Mouse (Mus musculus) embryonic facial prominence, embryonic 13.5 days (tissue): ENCODE measurements around the gene Ankmy2. TPM values are rescaled to one million over a fixed set of nuclear protein-coding genes. Genes with fewer than 3 reads are reported as not detected.

Experiments used
- ATAC-seq: fragments of 200-750 bp; cut with Nextera tagmentation; 2 replicates; pipeline ENCODE4 v1.8.0; 2017; ENCODE audit warnings: low read depth; ENCODE audit not compliant: insufficient number of reproducible peaks, insufficient read depth, low FRiP score, low TSS enrichment
- H3K27ac ChIP-seq: fragments of 300-500 bp; sonication (generic); 2 replicates; pipeline ENCODE4 v1.5.1; 2015; ENCODE audit warnings: moderate library complexity, mild to moderate bottlenecking, inconsistent platforms
- H3K27me3 ChIP-seq: fragments of 300-500 bp; sonication (generic); 2 replicates; pipeline ENCODE4 v1.6.1; 2015; ENCODE audit warnings: mild to moderate bottlenecking, inconsistent platforms
- H3K36me3 ChIP-seq: fragments of 300-500 bp; sonication (generic); 2 replicates; pipeline ENCODE4 v1.6.1; 2015; ENCODE audit warnings: mild to moderate bottlenecking, inconsistent platforms
- H3K4me1 ChIP-seq: fragments of 300-500 bp; sonication (generic); 2 replicates; pipeline ENCODE4 v1.6.1; 2015; ENCODE audit warnings: inconsistent platforms
- H3K4me2 ChIP-seq: fragments of 300-500 bp; sonication (generic); 2 replicates; pipeline ENCODE4 v1.6.1; 2015; ENCODE audit warnings: moderate library complexity, mild to moderate bottlenecking, inconsistent platforms
- H3K4me3 ChIP-seq: fragments of 300-500 bp; sonication (generic); 2 replicates; pipeline ENCODE4 v1.5.1; 2015; ENCODE audit warnings: mild to moderate bottlenecking, inconsistent platforms
- H3K9ac ChIP-seq: fragments of 300-500 bp; sonication (generic); 2 replicates; pipeline ENCODE4 v1.6.1; 2015; ENCODE audit warnings: mild to moderate bottlenecking, inconsistent platforms
- H3K9me3 ChIP-seq: fragments of 300-500 bp; sonication (generic); 2 replicates; pipeline ENCODE4 v1.6.1; 2016; ENCODE audit warnings: inconsistent platforms
- WGBS: fragments of 180-500 bp; shearing (Covaris S2); methylation state at CpG from one replicate; pipeline ENCODE4 v1.1.7; 2015; ENCODE audit warnings: mixed read lengths; 5-methylcytosine and 5-hydroxymethylcytosine counted together
- polyA plus RNA-seq: library from polyadenylated mRNA; unstranded; fragments of >200 nt; fragmentation: Nextera tagmentation; extraction: Ambion mirVana; gene quantifications from 2 replicates; pipeline ENCODE4 v1.2.1, GENCODE M21; 2015

Gene Ankmy2
- 40.4 and 45.4 TPM in 2 replicates for polyA plus RNA-seq

- Histone ChIP-seq H3K9me3 (no peaks in the 10 kb centered on the region), H3K27me3 (no peaks in the 10 kb centered on the region), H3K4me2 (peak within 1 kb of the TSS; percentile 80), H3K9ac (peak within 1 kb of the TSS; percentile 89), H3K4me3 (peak within 1 kb of the TSS; percentile 92), H3K36me3 (0 out of 2 replicates have a peak, but pooled peaks cover 3% of the 10 kb centered on the region), H3K4me1 (peaks cover 28% of the 10 kb centered on the region), H3K27ac (peak within 1 kb of the TSS; percentile 93)
- ATAC-seq = peak; percentile 97
- WGBS = under 1% methylated on average over 42 of the region's 42 CpGs
Measured at GRCm38 (mm10) chr12:36156637-36157303, at the start of gene Ankmy2. Gene Ankmy2 (plus strand): TSS chr12:36157114.

DNA sequence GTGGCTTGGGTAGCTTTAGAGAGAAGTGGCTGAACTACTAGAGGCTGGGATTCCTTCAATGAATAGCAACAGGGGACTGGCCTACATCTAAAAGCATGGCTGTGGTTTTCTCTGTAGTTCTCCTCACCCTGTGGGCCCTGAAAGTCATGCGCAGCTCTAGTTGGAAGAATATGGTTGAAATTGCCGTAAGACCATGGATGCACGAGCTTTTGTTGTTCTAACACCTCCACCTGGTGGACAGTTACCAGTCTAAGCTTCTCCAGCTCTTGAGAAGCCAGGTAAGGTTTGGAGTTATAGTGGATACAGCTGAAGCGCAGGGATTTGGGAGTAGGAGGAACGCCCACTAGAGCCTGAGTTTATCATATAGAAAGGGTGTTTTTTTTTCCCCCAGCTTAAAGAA lies 48.5 kb upstream of the Ankmy2 start:
- WGBS = 97% methylated on average over 5 of the region's 5 CpGs
- Histone ChIP-seq H3K27me3 (no peaks in the 10 kb centered on the region), H3K4me2 (no peak overlapping the region), H3K36me3 (peaks cover 75% of the 10 kb centered on the region), H3K9me3 (no peaks in the 10 kb centered on the region), H3K27ac (no peak overlapping the region), H3K9ac (no peak overlapping the region), H3K4me3 (no peak overlapping the region), H3K4me1 (peaks cover 7% of the 10 kb centered on the region; the same call in 1 of the 2 replicates)
- no peak for ATAC-seq

DNA sequence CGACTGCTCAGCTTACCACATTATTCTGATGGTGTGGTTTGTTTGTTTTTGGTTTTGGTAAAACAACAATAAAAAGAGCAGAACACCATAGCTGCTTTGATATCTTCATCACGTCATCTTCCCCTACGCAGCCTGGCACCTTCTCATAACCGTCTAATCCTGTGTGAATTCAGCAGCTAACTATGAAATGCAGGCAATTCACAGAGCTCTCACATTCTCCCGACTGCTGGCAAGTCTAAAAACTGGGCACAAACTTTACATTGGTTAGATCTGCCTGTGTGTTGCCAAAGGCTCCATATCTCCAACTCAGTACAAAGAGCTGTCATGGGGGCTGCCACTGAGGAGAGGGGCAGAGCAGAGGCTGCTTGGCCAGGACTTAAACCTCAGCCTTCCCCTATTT lies 46.5 kb upstream of the Ankmy2 start:
- Histone ChIP-seq H3K9ac (no peak overlapping the region), H3K36me3 (peaks cover 84% of the 10 kb centered on the region), H3K27me3 (no peaks in the 10 kb centered on the region), H3K4me2 (no peak overlapping the region), H3K27ac (no peak overlapping the region), H3K4me3 (no peak overlapping the region), H3K4me1 (no peaks in the 10 kb centered on the region), H3K9me3 (no peaks in the 10 kb centered on the region)
- 88% methylated on average over 5 of the region's 5 CpGs for WGBS
- ATAC-seq = no peak

DNA sequence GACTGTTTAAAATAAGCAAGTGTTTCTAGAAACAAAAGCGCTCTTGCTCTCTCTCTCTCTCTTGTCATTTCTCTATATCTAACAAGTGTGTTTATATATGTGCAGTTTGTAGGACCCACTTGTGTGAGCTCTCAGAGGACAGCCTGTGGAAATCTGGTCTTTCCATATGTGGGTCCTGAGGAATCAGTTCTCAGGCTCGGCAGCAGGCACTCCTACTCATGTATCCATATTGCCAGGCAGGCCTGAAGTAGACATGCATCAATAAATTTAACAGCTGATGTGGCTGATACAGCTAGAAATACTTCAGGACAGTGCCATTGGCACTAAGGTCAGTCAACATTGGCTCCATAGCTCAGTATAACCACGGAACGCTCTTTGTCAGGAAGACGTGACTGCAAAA lies 45.8 kb upstream of the Ankmy2 start:
- H3K4me1 ChIP-seq = no peaks in the 10 kb centered on the region
- H3K27ac ChIP-seq = no peak overlapping the region
- H3K36me3 ChIP-seq = peaks cover 86% of the 10 kb centered on the region
- H3K4me3 ChIP-seq = no peak overlapping the region
- no peak for ATAC-seq
- no peak overlapping the region for H3K4me2 ChIP-seq
- 96% methylated on average over 5 of the region's 5 CpGs for WGBS
- no peaks in the 10 kb centered on the region for H3K27me3 ChIP-seq
- no peaks in the 10 kb centered on the region for H3K9me3 ChIP-seq
- H3K9ac ChIP-seq = no peak overlapping the region

GRCm38 (mm10) chr12:36112081-36112480 lies 44.8 kb upstream of the Ankmy2 start:
- peaks cover 84% of the 10 kb centered on the region for H3K36me3 ChIP-seq
- H3K9me3 ChIP-seq = no peaks in the 10 kb centered on the region
- ATAC-seq = no peak
- H3K4me1 ChIP-seq = no peaks in the 10 kb centered on the region
- H3K27me3 ChIP-seq = no peaks in the 10 kb centered on the region
- H3K4me3 ChIP-seq = no peak overlapping the region
- no peak overlapping the region for H3K27ac ChIP-seq
- no peak overlapping the region for H3K9ac ChIP-seq
- WGBS = 73% methylated on average over 3 of the region's 3 CpGs
- H3K4me2 ChIP-seq = no peak overlapping the region

GRCm38 (mm10) chr12:36117161-36117560 lies 39.8 kb upstream of the Ankmy2 start:
- H3K4me1 ChIP-seq = no peaks in the 10 kb centered on the region
- no peak overlapping the region for H3K9ac ChIP-seq
- no peaks in the 10 kb centered on the region for H3K27me3 ChIP-seq
- 88% methylated on average over 6 of the region's 6 CpGs for WGBS
- no peak overlapping the region for H3K4me3 ChIP-seq
- H3K9me3 ChIP-seq = no peaks in the 10 kb centered on the region
- no peak overlapping the region for H3K4me2 ChIP-seq
- ATAC-seq = no peak
- peaks cover 63% of the 10 kb centered on the region for H3K36me3 ChIP-seq
- H3K27ac ChIP-seq = no peak overlapping the region

DNA sequence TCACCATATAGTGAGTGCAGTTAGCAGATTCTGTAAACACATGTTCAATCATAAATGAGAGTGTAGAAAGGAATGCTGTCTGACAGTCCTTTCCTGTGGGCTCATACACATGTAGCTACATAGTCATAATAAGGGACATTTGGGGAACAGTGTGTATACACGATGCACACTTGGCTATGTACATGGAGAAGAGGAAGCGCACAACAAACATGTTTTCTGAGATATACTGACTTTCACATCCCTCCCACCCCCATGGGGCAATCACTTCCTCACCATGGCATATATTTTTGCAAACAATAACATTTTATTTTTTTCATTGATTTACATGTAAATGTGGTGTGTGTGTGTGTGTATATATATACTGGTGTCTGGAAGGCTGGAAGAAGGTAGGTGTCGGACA lies 37.7 kb upstream of the Ankmy2 start:
- Histone ChIP-seq H3K9ac (no peak overlapping the region), H3K27me3 (no peaks in the 10 kb centered on the region), H3K4me3 (no peak overlapping the region), H3K36me3 (peaks cover 64% of the 10 kb centered on the region), H3K4me2 (no peak overlapping the region), H3K27ac (no peak overlapping the region), H3K9me3 (no peaks in the 10 kb centered on the region), H3K4me1 (no peaks in the 10 kb centered on the region)
- ATAC-seq = no peak
- 94% methylated on average over 3 of the region's 3 CpGs for WGBS

GRCm38 (mm10) chr12:36126049-36126448 lies 30.9 kb upstream of the Ankmy2 start:
- H3K9ac ChIP-seq = no peak overlapping the region
- H3K4me2 ChIP-seq = no peak overlapping the region
- H3K9me3 ChIP-seq = no peaks in the 10 kb centered on the region
- no peak for ATAC-seq
- H3K27ac ChIP-seq = no peak overlapping the region
- peaks cover 57% of the 10 kb centered on the region for H3K36me3 ChIP-seq
- WGBS = 93% methylated on average over 5 of the region's 5 CpGs
- no peak overlapping the region for H3K4me3 ChIP-seq
- no peaks in the 10 kb centered on the region for H3K4me1 ChIP-seq
- H3K27me3 ChIP-seq = no peaks in the 10 kb centered on the region

DNA sequence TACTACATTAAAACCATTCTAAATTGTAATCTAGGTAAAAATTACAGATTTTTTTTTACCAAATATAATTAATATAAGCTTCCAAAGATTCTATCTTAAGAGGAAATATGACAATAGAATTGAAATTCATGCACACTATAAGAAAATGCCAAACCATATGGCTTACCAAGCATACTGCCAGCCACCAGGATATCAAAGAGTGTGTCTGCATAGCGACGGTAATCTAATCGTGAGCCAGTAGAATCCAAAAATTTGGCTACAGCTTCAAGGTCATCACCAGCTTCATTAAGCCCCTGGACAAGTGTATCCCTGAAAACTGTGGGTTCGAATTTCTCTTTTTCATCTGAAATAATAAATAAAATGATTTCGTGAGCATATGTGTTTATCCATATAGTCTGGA lies 27.1 kb upstream of the Ankmy2 start:
- ATAC-seq = no peak
- Histone ChIP-seq H3K4me2 (no peak overlapping the region), H3K36me3 (peaks cover 51% of the 10 kb centered on the region), H3K9me3 (no peaks in the 10 kb centered on the region), H3K27ac (no peak overlapping the region), H3K27me3 (no peaks in the 10 kb centered on the region), H3K9ac (no peak overlapping the region), H3K4me1 (no peaks in the 10 kb centered on the region), H3K4me3 (no peak overlapping the region)
- 95% methylated on average over 5 of the region's 5 CpGs for WGBS

GRCm38 (mm10) chr12:36132254-36132653 lies 24.7 kb upstream of the Ankmy2 start:
- Histone ChIP-seq H3K4me3 (no peak overlapping the region), H3K9me3 (no peaks in the 10 kb centered on the region), H3K9ac (no peak overlapping the region), H3K27me3 (no peaks in the 10 kb centered on the region), H3K4me1 (no peaks in the 10 kb centered on the region), H3K36me3 (peaks cover 47% of the 10 kb centered on the region), H3K27ac (no peak overlapping the region), H3K4me2 (no peak overlapping the region)
- WGBS = 96% methylated on average over 2 of the region's 2 CpGs
- no peak for ATAC-seq

- no peaks in the 10 kb centered on the region for H3K9me3 ChIP-seq
- H3K4me2 ChIP-seq = no peak overlapping the region
- H3K27me3 ChIP-seq = no peaks in the 10 kb centered on the region
- H3K4me3 ChIP-seq = no peak overlapping the region
- H3K27ac ChIP-seq = no peak overlapping the region
- H3K9ac ChIP-seq = no peak overlapping the region
- ATAC-seq = no peak
- peaks cover 49% of the 10 kb centered on the region for H3K36me3 ChIP-seq
- 86% methylated on average over 3 of the region's 3 CpGs for WGBS
- no peaks in the 10 kb centered on the region for H3K4me1 ChIP-seq
Measured at GRCm38 (mm10) chr12:36132668-36133067, 24.2 kb upstream of the Ankmy2 start.

DNA sequence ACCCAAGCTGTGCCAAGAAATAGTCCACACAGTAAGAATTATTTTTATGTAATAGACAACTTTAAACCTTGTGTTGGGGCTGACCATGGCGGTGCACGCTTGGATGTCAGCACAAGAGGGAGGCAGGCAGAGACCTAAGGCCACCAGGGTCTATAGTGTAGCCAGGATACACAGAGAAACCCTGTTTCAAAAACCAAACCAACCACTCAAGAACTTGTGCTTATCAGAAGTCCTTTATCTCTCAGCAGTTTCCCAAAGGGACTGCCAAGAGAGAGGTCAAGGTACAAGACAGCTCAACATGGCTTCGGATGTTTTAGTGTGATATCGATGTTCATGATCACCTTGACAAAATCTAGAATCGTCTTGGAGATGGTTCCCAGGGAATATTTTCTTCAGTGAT lies 23.4 kb upstream of the Ankmy2 start:
- no peak overlapping the region for H3K27ac ChIP-seq
- no peak overlapping the region for H3K4me2 ChIP-seq
- H3K36me3 ChIP-seq = peaks cover 52% of the 10 kb centered on the region
- H3K4me1 ChIP-seq = no peaks in the 10 kb centered on the region
- 92% methylated on average over 5 of the region's 5 CpGs for WGBS
- no peaks in the 10 kb centered on the region for H3K9me3 ChIP-seq
- no peaks in the 10 kb centered on the region for H3K27me3 ChIP-seq
- no peak overlapping the region for H3K9ac ChIP-seq
- no peak for ATAC-seq
- H3K4me3 ChIP-seq = no peak overlapping the region
